Mouse (Mus musculus) neural tube, embryonic 12.5 days (tissue): ENCODE measurements at regions not wholly inside any gene's neighbourhood (a gene's known extent, or its start where the extent isn't known, plus 50 kb on each side); places are given as distances from the start of the nearest gene placed in this dataset.

ENCODE experiments used
- ATAC-seq: fragments of 200-750 bp; cut with Nextera tagmentation; 2 replicates; pipeline ENCODE4 v1.8.0; 2017; ENCODE audit warnings: low read depth, mild to moderate bottlenecking, moderate TSS enrichment, moderate library complexity; ENCODE audit not compliant: low FRiP score
- H3K27ac ChIP-seq: fragments of 300-500 bp; sonication (generic); 2 replicates; pipeline ENCODE4 v1.5.1; 2016
- H3K27me3 ChIP-seq: fragments of 300-500 bp; sonication (generic); replicated peaks from 2 replicates; pipeline ENCODE4 v1.6.1; 2016; ENCODE audit warnings: mild to moderate bottlenecking
- H3K36me3 ChIP-seq: fragments of 300-500 bp; sonication (generic); 2 replicates; pipeline ENCODE4 v1.6.1; 2016; ENCODE audit warnings: mild to moderate bottlenecking
- H3K4me1 ChIP-seq: fragments of 300-500 bp; sonication (generic); 2 replicates; pipeline ENCODE4 v1.6.1; 2016
- H3K4me2 ChIP-seq: fragments of 300-500 bp; sonication (generic); replicated peaks from 2 replicates; pipeline ENCODE4 v1.6.1; 2016; ENCODE audit warnings: mild to moderate bottlenecking
- H3K4me3 ChIP-seq: fragments of 300-500 bp; sonication (generic); 2 replicates; pipeline ENCODE4 v1.5.1; 2016
- H3K9ac ChIP-seq: fragments of 300-500 bp; sonication (generic); 2 replicates; pipeline ENCODE4 v1.6.1; 2016; ENCODE audit warnings: mild to moderate bottlenecking
- H3K9me3 ChIP-seq: fragments of 300-500 bp; sonication (generic); 2 replicates; pipeline ENCODE4 v1.6.1; 2016; ENCODE audit warnings: mild to moderate bottlenecking
- WGBS: fragments of 180-500 bp; shearing (Covaris S2); methylation state at CpG from one replicate; pipeline ENCODE4 v1.1.7; 2016; 5-methylcytosine and 5-hydroxymethylcytosine counted together

- Histone ChIP-seq H3K4me1 (peaks cover 11% of the 10 kb centered on the region), H3K9ac (no peak overlapping the region), H3K9me3 (no peaks in the 10 kb centered on the region), H3K4me3 (no peak overlapping the region), H3K36me3 (no peaks in the 10 kb centered on the region), H3K27me3 (no peaks in the 10 kb centered on the region), H3K27ac (no peak overlapping the region), H3K4me2 (no peak overlapping the region)
- 86% methylated on average over 6 of the region's 6 CpGs for WGBS
- ATAC-seq = no peak
Measured at GRCm38 (mm10) chr11:45595372-45595771, 256.5 kb upstream of the Clint1 start.

GRCm38 (mm10) chr11:45621824-45622223 is 230.0 kb upstream of the Clint1 start:
- no peak for ATAC-seq

DNA sequence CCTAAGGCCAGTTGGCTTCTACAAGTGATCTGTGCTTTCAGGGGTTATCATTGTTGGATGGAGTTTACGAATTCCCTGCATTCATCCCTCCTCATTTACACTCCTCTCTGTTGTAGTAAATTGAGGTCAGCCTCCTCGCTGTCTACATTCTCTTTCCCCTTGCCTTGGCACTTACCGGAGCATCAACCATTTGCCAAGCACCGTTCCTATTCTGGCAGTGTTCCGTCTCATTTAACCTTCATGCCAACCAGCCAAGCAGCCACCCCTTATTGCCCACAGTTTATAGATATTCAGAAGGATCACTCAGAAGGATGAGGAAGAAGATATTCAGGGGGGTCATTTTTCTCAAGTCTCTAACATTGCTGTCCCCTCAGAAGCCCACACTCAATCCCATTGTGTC is 229.2 kb upstream of the Clint1 start:
- no peak overlapping the region for H3K27ac ChIP-seq
- no peaks in the 10 kb centered on the region for H3K4me1 ChIP-seq
- H3K4me2 ChIP-seq = no peak overlapping the region
- no peak overlapping the region for H3K9ac ChIP-seq
- no peaks in the 10 kb centered on the region for H3K9me3 ChIP-seq
- ATAC-seq = no peak
- H3K27me3 ChIP-seq = no peaks in the 10 kb centered on the region
- WGBS = 86% methylated on average over 5 of the region's 5 CpGs
- no peak overlapping the region for H3K4me3 ChIP-seq
- no peaks in the 10 kb centered on the region for H3K36me3 ChIP-seq

More at GRCm38 (mm10) chr11:45621824-45622223, 230.0 kb upstream of the Clint1 start:
- no peak overlapping the region for H3K4me2 ChIP-seq
- H3K4me3 ChIP-seq = no peak overlapping the region
- WGBS = 95% methylated on average over 2 of the region's 2 CpGs
- H3K27me3 ChIP-seq = no peaks in the 10 kb centered on the region
- no peaks in the 10 kb centered on the region for H3K36me3 ChIP-seq
- H3K9ac ChIP-seq = no peak overlapping the region
- H3K27ac ChIP-seq = no peak overlapping the region
- no peaks in the 10 kb centered on the region for H3K4me1 ChIP-seq
- H3K9me3 ChIP-seq = no peaks in the 10 kb centered on the region

DNA sequence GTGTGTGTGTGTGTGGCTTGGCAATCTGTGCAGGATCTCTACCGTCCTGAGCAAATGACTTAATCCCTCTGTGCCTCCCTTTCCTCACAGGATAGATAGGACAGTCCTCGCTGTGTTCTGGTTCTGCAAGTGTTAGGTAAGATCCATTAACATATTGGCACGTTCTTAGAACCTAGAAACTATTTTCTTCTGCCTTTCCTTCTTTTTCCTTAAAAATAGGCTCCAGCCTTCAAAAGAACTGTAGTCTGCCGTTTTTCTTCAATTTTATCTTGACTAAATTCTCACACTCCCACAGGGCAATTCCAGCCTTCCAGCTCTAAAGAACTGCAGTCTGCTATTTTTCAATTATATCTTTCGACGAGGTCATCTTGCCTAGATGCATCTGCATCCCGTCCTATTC is 227.6 kb upstream of the Clint1 start:
- Histone ChIP-seq H3K4me1 (no peaks in the 10 kb centered on the region), H3K36me3 (no peaks in the 10 kb centered on the region), H3K4me2 (no peak overlapping the region), H3K9ac (no peak overlapping the region), H3K4me3 (no peak overlapping the region), H3K27me3 (no peaks in the 10 kb centered on the region), H3K9me3 (no peaks in the 10 kb centered on the region), H3K27ac (no peak overlapping the region)
- WGBS = 82% methylated on average over 7 of the region's 7 CpGs
- no peak for ATAC-seq

DNA sequence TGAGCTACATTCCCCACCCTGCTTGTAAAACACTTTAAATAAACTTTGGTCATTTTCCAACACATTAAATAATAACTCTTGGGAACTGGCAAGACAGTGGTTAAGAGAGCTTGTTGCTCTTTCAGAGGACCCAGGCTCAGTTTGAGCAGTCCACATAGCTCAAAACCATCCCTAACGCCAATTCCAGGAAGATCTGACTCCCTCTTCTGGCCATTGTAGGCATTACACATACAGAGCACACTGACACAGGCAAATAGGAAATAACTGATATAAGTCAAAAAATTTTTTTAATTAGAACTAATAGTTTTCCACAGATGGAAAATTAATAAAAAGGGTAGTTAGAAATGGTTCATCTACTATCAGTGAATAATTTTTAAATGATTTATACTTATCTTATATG is 222.6 kb upstream of the Clint1 start:
- Histone ChIP-seq H3K27ac (no peak overlapping the region), H3K36me3 (no peaks in the 10 kb centered on the region), H3K9me3 (no peaks in the 10 kb centered on the region), H3K27me3 (no peaks in the 10 kb centered on the region), H3K4me1 (no peaks in the 10 kb centered on the region), H3K9ac (no peak overlapping the region), H3K4me3 (no peak overlapping the region), H3K4me2 (no peak overlapping the region)
- ATAC-seq = no peak
- 28% methylated on average over 1 of the region's 1 CpGs for WGBS

- 88% methylated on average over 10 of the region's 10 CpGs for WGBS
Measured at GRCm38 (mm10) chr11:45634535-45635235, 217.2 kb upstream of the Clint1 start.

GRCm38 (mm10) chr11:45635896-45636295 is 216.0 kb upstream of the Clint1 start:
- H3K4me3 ChIP-seq = no peak overlapping the region
- H3K36me3 ChIP-seq = no peaks in the 10 kb centered on the region
- no peak overlapping the region for H3K27ac ChIP-seq
- 88% methylated on average over 4 of the region's 4 CpGs for WGBS
- H3K9ac ChIP-seq = no peak overlapping the region
- no peaks in the 10 kb centered on the region for H3K4me1 ChIP-seq
- no peak overlapping the region for H3K4me2 ChIP-seq
- no peaks in the 10 kb centered on the region for H3K9me3 ChIP-seq
- H3K27me3 ChIP-seq = no peaks in the 10 kb centered on the region
- no peak for ATAC-seq

More at GRCm38 (mm10) chr11:45634535-45635235, 217.2 kb upstream of the Clint1 start:
- Histone ChIP-seq H3K4me1 (no peaks in the 10 kb centered on the region), H3K9me3 (no peaks in the 10 kb centered on the region), H3K4me2 (no peak overlapping the region), H3K36me3 (no peaks in the 10 kb centered on the region), H3K27me3 (no peaks in the 10 kb centered on the region), H3K9ac (no peak overlapping the region), H3K4me3 (no peak overlapping the region), H3K27ac (no peak overlapping the region)
- ATAC-seq = no peak

DNA sequence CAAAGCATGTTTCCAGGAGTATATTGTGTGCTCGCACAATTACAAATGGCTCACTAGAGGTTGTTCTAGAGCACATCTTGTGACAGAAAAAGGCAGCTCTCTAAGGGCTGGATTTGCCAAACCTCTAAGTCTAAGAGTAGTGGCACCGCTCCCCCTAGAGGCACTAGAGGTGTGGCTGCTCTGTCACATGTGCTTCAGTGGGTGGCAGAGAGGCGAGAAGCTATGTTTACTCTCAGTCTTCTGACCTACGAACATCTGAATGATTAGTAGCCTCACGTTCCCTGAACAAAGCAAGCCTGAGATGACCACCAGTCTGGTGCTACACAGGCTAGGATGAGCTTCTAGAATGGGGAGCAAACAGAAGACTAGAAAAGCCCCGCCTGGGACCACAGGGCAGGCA is 212.6 kb upstream of the Clint1 start:
- H3K4me2 ChIP-seq = no peak overlapping the region
- H3K9ac ChIP-seq = no peak overlapping the region
- no peak overlapping the region for H3K4me3 ChIP-seq
- no peak for ATAC-seq
- H3K4me1 ChIP-seq = no peaks in the 10 kb centered on the region
- H3K9me3 ChIP-seq = no peaks in the 10 kb centered on the region
- no peaks in the 10 kb centered on the region for H3K27me3 ChIP-seq
- 79% methylated on average over 6 of the region's 6 CpGs for WGBS
- no peak overlapping the region for H3K27ac ChIP-seq
- H3K36me3 ChIP-seq = no peaks in the 10 kb centered on the region

DNA sequence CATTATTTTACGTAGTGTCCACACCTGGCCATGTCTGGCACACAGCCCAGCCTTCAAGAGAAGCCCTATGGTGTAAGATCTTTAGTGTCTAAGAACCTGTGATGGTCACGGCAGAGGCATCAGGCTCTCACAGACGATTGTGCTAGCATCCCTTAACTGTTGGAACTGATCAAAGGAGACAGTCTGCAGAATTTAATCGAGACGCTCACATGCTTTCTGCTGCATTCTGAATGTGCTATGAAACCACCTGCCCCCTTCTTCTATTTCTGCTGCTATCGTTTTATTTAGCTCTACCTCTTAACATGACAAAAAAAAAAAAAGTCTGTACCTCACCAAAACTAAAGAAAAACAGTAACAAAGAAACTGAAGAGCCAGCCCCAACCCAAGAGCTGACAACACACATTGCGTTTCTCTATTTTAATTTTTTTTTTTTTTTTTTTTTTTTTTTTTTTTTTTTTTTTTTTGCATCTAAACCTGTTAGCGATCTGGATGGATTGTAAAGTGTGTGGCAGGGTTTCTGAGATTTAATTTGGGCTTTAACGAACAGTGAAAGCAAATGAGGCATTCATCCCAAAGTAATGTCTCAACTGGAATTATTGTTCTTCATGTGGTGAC is 209.6 kb upstream of the Clint1 start:
- Histone ChIP-seq H3K9ac (no peak overlapping the region), H3K4me2 (no peak overlapping the region), H3K27me3 (no peaks in the 10 kb centered on the region), H3K36me3 (no peaks in the 10 kb centered on the region), H3K4me1 (no peaks in the 10 kb centered on the region), H3K9me3 (no peaks in the 10 kb centered on the region), H3K4me3 (no peak overlapping the region), H3K27ac (no peak overlapping the region)
- ATAC-seq = no peak
- WGBS = 84% methylated on average over 9 of the region's 9 CpGs

DNA sequence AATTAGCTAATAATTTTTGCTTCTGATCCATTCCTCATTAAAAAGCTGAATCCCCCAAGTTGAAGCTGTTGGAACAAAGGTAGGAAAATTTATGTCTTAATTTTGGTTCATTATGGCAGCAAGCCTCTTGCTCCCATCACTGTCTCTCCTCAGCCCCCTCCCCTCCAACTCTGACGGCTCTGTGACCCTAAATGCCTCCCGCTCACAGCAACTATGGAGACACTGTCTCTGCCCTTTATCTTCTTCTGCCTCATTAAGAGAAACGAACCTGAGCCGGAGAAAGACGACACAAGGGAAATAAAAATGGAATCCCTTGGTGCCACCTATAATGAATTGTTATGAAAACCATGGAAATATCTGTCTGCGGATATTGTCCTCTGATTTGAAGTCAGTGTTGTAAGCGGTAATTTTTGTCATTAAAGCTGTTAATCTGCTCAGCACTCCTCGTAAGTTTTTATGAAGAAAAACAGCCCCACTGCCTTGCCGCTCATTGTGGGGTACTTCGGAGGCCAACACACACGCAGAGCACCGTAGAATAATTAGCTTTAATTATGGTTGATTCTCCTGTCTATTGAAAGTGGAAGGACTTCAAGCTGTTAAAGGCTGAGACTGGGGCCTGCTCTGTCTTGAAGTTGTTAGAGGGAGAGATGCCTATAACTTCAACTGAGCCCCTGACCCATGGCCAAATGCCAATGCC is 208.1 kb upstream of the Clint1 start:
- no peaks in the 10 kb centered on the region for H3K9me3 ChIP-seq
- H3K9ac ChIP-seq = no peak overlapping the region
- H3K4me1 ChIP-seq = no peaks in the 10 kb centered on the region
- H3K27ac ChIP-seq = no peak overlapping the region
- H3K27me3 ChIP-seq = no peaks in the 10 kb centered on the region
- 53% methylated on average over 12 of the region's 12 CpGs for WGBS
- no peak overlapping the region for H3K4me3 ChIP-seq
- no peaks in the 10 kb centered on the region for H3K36me3 ChIP-seq
- no peak overlapping the region for H3K4me2 ChIP-seq
- ATAC-seq = no peak

GRCm38 (mm10) chr11:45645815-45646214 is 206.0 kb upstream of the Clint1 start:
- no peak for ATAC-seq
- Histone ChIP-seq H3K4me1 (no peaks in the 10 kb centered on the region), H3K27ac (no peak overlapping the region), H3K4me3 (no peak overlapping the region), H3K36me3 (no peaks in the 10 kb centered on the region), H3K27me3 (no peaks in the 10 kb centered on the region), H3K9me3 (no peaks in the 10 kb centered on the region), H3K9ac (no peak overlapping the region), H3K4me2 (no peak overlapping the region)
- WGBS = 67% methylated on average over 3 of the region's 3 CpGs

DNA sequence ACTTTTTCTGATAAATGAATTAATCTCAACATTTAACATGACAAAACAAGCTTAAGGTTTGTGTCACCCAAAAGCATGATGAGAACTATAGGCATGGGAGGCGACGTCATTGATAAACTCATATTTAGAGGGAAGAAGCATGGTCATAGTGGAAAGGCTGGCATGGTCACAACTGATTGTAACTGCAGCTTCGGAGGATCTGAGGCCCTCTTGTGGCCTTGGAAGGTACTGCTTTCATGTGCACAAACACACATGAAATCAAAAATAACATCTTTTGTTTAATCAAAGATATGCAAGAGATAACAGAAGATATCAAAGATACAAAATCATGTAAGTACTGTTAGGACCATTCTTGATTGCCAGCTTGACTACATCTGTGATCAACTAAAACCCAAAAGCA is 204.0 kb upstream of the Clint1 start:
- no peak overlapping the region for H3K4me2 ChIP-seq
- WGBS = 73% methylated on average over 3 of the region's 3 CpGs
- H3K27ac ChIP-seq = no peak overlapping the region
- no peaks in the 10 kb centered on the region for H3K27me3 ChIP-seq
- no peaks in the 10 kb centered on the region for H3K4me1 ChIP-seq
- no peak for ATAC-seq
- no peaks in the 10 kb centered on the region for H3K36me3 ChIP-seq
- no peak overlapping the region for H3K4me3 ChIP-seq
- no peak overlapping the region for H3K9ac ChIP-seq
- no peaks in the 10 kb centered on the region for H3K9me3 ChIP-seq
